Mouse (Mus musculus) brown adipose tissue, adult 24 weeks (tissue): ENCODE data around the gene Ptprj. TPM values are rescaled to one million over a fixed set of nuclear protein-coding genes. Genes with fewer than 3 reads are reported as not detected.

Source experiments
- H3K27ac ChIP-seq: fragments of 200-500 bp; replicated peaks from 2 replicates; pipeline ENCODE4 v1.5.1; 2012; ENCODE audit warnings: low read depth, mild to moderate bottlenecking, low read length
- H3K4me1 ChIP-seq: fragments of 200-500 bp; 2 replicates; pipeline ENCODE4 v1.6.1; 2012; ENCODE audit warnings: low read length, mixed read lengths; ENCODE audit not compliant: control insufficient read depth, insufficient read depth, insufficient read length
- H3K4me3 ChIP-seq: fragments of 200-500 bp; 2 replicates; pipeline ENCODE4 v1.5.1; 2012; ENCODE audit warnings: low read depth, mild to moderate bottlenecking, low read length, moderate library complexity; ENCODE audit not compliant: insufficient read depth
- polyA plus RNA-seq: library from polyadenylated mRNA; stranded (reverse); fragments of >200 nt; gene quantifications from 2 replicates; pipeline ENCODE4 v1.2.4, GENCODE M21; 2012; ENCODE audit not compliant: missing spikeins, insufficient read depth, insufficient read length

Gene Ptprj
- polyA plus RNA-seq, 1 experiment = 4.2 TPM

GRCm38 (mm10) chr2:90533944-90534343 lies 46.5 kb downstream of the Ptprj start:
- H3K27ac ChIP-seq = no peak overlapping the region
- H3K4me3 ChIP-seq = no peak overlapping the region
- no peaks in the 10 kb centered on the region; the same call in 1 of the 2 replicates for H3K4me1 ChIP-seq

DNA sequence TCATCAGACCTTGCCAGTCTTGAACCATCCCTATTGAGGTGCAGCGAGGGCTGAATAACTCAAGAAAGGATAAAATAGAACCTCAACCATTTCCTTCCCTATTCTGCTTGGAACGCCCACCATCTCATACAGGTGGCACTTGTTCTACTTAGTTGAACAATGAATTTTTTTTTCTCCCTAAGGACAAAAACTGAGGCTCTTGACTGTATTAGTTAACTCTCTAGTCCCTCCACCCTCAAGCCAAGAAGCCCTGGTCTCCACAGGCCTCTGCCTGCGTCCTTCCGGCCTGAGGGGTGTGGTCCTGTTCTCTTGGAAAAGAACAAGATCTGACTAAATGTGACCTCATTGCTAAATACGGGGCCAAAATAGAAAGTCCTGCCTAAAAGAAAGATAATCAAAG lies 48.4 kb downstream of the Ptprj start:
- no peaks in the 10 kb centered on the region for H3K4me1 ChIP-seq
- no peak overlapping the region for H3K27ac ChIP-seq
- H3K4me3 ChIP-seq = no peak overlapping the region

- Histone ChIP-seq H3K4me3 (no peak overlapping the region), H3K27ac (no peak overlapping the region), H3K4me1 (no peaks in the 10 kb centered on the region)
Measured at GRCm38 (mm10) chr2:90528107-90528506, 52.3 kb downstream of the Ptprj start.

- no peak overlapping the region for H3K27ac ChIP-seq
- H3K4me3 ChIP-seq = no peak overlapping the region
- no peaks in the 10 kb centered on the region for H3K4me1 ChIP-seq
Measured at GRCm38 (mm10) chr2:90526971-90527370, 53.5 kb downstream of the Ptprj start.

- Histone ChIP-seq H3K4me3 (no peak overlapping the region), H3K4me1 (no peaks in the 10 kb centered on the region), H3K27ac (no peak overlapping the region)
Measured at GRCm38 (mm10) chr2:90526564-90526963, 53.9 kb downstream of the Ptprj start.

- Histone ChIP-seq H3K27ac (no peak overlapping the region), H3K4me1 (no peaks in the 10 kb centered on the region), H3K4me3 (no peak overlapping the region)
Measured at GRCm38 (mm10) chr2:90525807-90526206, 54.6 kb downstream of the Ptprj start.

DNA sequence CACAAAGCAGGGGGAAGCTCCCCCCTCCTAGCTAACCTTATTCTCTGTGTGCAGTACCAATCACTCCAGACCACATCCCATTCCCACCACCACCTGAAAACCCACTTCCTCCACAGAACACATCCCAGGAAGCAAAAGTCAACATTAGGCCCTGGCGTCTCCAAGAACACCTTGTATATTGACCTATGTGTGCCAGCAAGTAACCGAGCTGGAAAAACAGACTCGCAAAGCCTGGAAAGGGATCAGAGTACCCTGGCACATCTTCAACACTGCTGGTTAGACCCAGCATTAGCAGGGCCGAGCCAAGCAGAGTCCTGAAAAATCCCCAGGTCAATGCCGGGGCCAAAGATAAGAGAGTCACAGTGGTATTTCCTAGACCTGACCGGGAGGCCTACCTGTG lies 58.0 kb downstream of the Ptprj start:
- H3K27ac ChIP-seq = no peak overlapping the region
- H3K4me3 ChIP-seq = no peak overlapping the region
- no peaks in the 10 kb centered on the region for H3K4me1 ChIP-seq

GRCm38 (mm10) chr2:90521909-90522308 lies 58.5 kb downstream of the Ptprj start:
- H3K27ac ChIP-seq = no peak overlapping the region
- no peak overlapping the region for H3K4me3 ChIP-seq
- H3K4me1 ChIP-seq = no peaks in the 10 kb centered on the region

- Histone ChIP-seq H3K27ac (no peak overlapping the region), H3K4me3 (no peak overlapping the region)
Measured at GRCm38 (mm10) chr2:90518296-90518695, 62.2 kb downstream of the Ptprj start.

DNA sequence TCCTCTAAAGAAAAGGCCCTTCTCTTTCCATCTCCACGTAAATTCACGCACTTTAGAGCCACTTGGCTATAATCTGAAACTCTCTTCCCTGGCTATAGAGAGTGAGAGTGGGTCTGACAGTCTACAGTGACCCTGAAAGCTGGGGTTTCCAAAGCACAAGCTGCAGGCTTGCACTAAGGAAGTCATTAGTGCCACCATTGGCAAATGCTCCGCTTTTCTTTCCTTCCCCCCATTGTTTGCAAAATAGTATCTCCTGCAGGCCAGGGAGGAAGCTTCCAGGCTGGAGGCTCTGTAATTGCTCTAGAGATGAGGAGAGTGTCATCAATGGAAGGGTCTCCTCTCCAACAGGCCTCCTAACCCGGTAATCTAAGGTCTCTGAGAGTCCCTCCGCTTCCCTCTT lies 65.5 kb downstream of the Ptprj start:
- no peak overlapping the region for H3K27ac ChIP-seq
- H3K4me1 ChIP-seq = peaks cover 2% of the 10 kb centered on the region; the same call in 1 of the 2 replicates
- H3K4me3 ChIP-seq = no peak overlapping the region

More at GRCm38 (mm10) chr2:90518296-90518695, 62.2 kb downstream of the Ptprj start:
- peaks cover 2% of the 10 kb centered on the region; the same call in 1 of the 2 replicates for H3K4me1 ChIP-seq

DNA sequence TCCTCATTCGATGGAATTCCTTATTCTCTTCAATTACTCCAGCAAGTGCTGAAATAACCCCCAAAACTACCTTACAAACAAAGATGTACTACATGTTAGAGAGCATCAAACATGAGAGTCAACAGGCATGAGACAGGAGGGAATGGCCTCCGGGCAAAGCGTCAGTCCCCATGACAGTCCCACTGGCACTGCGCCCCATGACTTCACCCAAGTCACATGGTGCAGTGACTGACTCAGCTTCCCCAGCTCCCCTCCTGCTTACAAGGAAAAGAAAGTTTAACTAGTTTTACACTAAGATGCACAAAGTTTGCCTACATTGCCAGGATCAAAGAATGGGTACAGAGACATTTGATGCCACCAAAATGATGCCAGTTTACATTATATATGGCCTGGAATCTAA lies 71.2 kb downstream of the Ptprj start:
- Histone ChIP-seq H3K27ac (no peak overlapping the region), H3K4me3 (no peak overlapping the region), H3K4me1 (no peaks in the 10 kb centered on the region)

GRCm38 (mm10) chr2:90506143-90506542 lies 74.3 kb downstream of the Ptprj start:
- H3K27ac ChIP-seq = no peak overlapping the region
- H3K4me3 ChIP-seq = no peak overlapping the region
- peaks cover 2% of the 10 kb centered on the region; the same call in 1 of the 2 replicates for H3K4me1 ChIP-seq

DNA sequence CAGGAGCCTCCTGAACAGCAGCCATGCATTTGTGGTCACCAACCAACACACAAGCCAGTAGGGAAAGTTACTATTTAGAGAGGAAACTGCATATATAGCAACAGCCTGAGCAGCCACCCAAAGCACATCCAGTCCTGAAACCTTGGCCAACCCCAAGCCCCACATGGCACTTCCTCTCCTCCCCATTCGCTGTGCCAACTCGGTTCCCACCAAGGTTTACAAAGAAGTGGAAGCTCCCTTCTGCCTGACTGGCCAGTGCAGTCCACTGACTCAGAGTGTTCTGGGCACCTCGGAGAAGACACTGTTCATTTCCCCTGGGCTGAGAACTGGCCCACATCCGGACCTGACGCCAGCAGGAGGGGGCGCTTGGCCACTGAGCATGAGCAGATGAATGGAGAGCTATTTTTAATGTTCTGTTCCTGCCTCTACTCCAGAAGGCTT lies 75.7 kb downstream of the Ptprj start:
- Histone ChIP-seq H3K4me1 (peaks cover 2% of the 10 kb centered on the region; the same call in 1 of the 2 replicates), H3K4me3 (no peak overlapping the region), H3K27ac (no peak overlapping the region; the same call in 1 of the 2 replicates)

- Histone ChIP-seq H3K4me1 (peaks cover 2% of the 10 kb centered on the region; the same call in 1 of the 2 replicates), H3K4me3 (no peak overlapping the region), H3K27ac (no peak overlapping the region)
Measured at GRCm38 (mm10) chr2:90503182-90503833, 77.1 kb downstream of the Ptprj start.

DNA sequence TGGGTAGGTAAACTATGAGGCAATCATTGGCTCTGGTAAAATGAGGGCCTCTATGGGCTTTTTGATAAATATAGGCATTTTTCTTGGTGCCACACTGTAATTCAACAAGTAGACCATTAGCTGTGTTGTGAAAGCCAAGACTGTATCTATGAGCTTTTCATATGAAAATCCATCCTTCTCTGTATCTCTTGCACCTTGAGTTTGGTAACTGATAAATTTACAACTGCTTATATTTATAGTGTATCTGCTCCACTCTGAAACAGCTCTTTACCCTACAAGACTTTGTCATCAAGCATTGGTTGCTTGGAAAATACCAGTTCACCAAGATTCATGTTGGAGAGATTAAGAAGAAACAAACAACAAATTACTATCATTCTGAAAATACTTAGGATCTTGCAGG lies 77.7 kb downstream of the Ptprj start:
- Histone ChIP-seq H3K27ac (no peak overlapping the region), H3K4me3 (no peak overlapping the region), H3K4me1 (peaks cover 2% of the 10 kb centered on the region; the same call in 1 of the 2 replicates)

DNA sequence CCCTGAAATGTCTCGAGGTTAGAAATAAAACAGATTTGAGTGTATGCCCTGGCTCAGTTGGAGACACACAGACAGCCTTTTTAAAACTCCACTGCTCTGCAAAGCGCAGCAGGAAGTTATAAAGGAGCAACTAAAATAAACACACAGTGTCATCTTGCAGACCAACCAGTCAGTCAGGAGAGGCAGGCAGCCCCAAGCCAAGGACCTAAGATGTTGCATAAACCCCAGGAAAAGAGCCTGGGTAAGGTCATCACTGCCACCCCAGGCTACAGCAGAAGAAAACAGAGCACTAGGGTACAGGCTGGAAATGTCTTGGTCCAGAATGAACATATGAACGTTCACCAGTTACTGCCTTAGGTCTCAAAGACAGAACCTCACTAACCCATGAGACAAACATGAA lies 78.7 kb downstream of the Ptprj start:
- no peak overlapping the region for H3K4me3 ChIP-seq
- H3K27ac ChIP-seq = no peak overlapping the region
- peaks cover 2% of the 10 kb centered on the region; the same call in 1 of the 2 replicates for H3K4me1 ChIP-seq
